Mouse (Mus musculus) hindbrain, embryonic 11.5 days (tissue): ENCODE data around the gene Sema6b. TPM values are rescaled to one million over a fixed set of nuclear protein-coding genes. Genes with fewer than 3 reads are reported as not detected.
A peak's percentile ranks its signal among the peaks of the same experiment; 100 is the strongest.

Source experiments
- ATAC-seq: fragments of 200-750 bp; cut with Nextera tagmentation; 2 replicates; pipeline ENCODE4 v1.8.0; 2017; ENCODE audit warnings: mild to moderate bottlenecking, moderate TSS enrichment, moderate library complexity; ENCODE audit not compliant: low FRiP score
- DNase-seq: peaks from one replicate; pipeline ENCODE4 v3.0.0-alpha.2; 2015; ENCODE audit warnings: low spot score
- H3K27ac ChIP-seq: fragments of 300-500 bp; sonication (generic); 2 replicates; pipeline ENCODE4 v1.5.1; 2014; ENCODE audit warnings: mild to moderate bottlenecking, low read depth, low read length
- H3K27me3 ChIP-seq: fragments of 300-500 bp; sonication (generic); 2 replicates; pipeline ENCODE4 v1.6.1; 2014; ENCODE audit warnings: mild to moderate bottlenecking, low read length, moderate library complexity, mixed read lengths; ENCODE audit not compliant: control insufficient read depth, insufficient read depth
- H3K36me3 ChIP-seq: fragments of 300-500 bp; sonication (generic); 2 replicates; pipeline ENCODE4 v1.6.1; 2014; ENCODE audit warnings: mild to moderate bottlenecking, low read length, moderate library complexity, mixed read lengths; ENCODE audit not compliant: control insufficient read depth, insufficient read depth
- H3K4me1 ChIP-seq: fragments of 300-500 bp; sonication (generic); replicated peaks from 2 replicates; pipeline ENCODE4 v1.6.1; 2014; ENCODE audit warnings: low read length, mixed read lengths; ENCODE audit not compliant: control insufficient read depth, insufficient read depth
- H3K4me2 ChIP-seq: fragments of 300-500 bp; sonication (generic); replicated peaks from 2 replicates; pipeline ENCODE4 v1.6.1; 2014; ENCODE audit warnings: mild to moderate bottlenecking, low read depth, low read length
- H3K4me3 ChIP-seq: fragments of 300-500 bp; sonication (generic); 2 replicates; pipeline ENCODE4 v1.5.1; 2014; ENCODE audit warnings: low read depth, low read length
- H3K9ac ChIP-seq: fragments of 300-500 bp; sonication (generic); 2 replicates; pipeline ENCODE4 v1.6.1; 2014; ENCODE audit warnings: low read depth, low read length
- H3K9me3 ChIP-seq: fragments of 300-500 bp; sonication (generic); 2 replicates; pipeline ENCODE4 v1.6.1; 2016; ENCODE audit warnings: low read length; ENCODE audit not compliant: control insufficient read depth
- WGBS: fragments of 180-500 bp; shearing (Covaris S2); extraction: QIAGEN DNeasy Blood & Tissue Kit; methylation state at CpG from one replicate; pipeline ENCODE4 v1.1.7; 2014; 5-methylcytosine and 5-hydroxymethylcytosine counted together
- polyA plus RNA-seq: library from polyadenylated mRNA; unstranded; fragments of >200 nt; fragmentation: Nextera tagmentation; extraction: Ambion mirVana; gene quantifications from 2 replicates; pipeline ENCODE4 v1.2.1, GENCODE M21; 2014

Sema6b gene
- polyA plus RNA-seq, 1 experiment from 2014 or later: 2.5 TPM

DNA sequence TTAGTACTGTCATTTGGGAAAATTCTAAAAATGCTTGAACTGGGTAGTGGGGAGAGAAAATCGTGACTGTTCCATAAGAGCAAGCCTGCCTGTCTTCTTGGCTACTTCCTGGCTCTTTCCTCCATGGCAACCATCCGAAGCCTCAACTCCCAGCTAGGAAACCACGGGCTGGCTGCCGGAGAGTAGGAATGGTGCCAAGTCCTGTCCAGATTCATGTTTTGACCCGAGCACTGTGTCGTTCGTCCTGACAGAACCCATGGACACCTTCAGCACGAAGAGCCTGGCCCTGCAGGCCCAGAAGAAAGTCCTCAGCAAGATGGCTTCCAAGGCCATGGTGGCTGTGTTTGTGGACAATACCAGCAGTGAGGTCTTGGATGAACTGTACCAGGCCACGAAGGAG is 31.3 kb upstream of the Sema6b start:
- no peak overlapping the region for H3K27ac ChIP-seq
- no peak overlapping the region for H3K4me3 ChIP-seq
- no peaks in the 10 kb centered on the region for H3K9me3 ChIP-seq
- no peak overlapping the region for H3K4me2 ChIP-seq
- no peak overlapping the region for H3K9ac ChIP-seq
- H3K4me1 ChIP-seq: peaks cover 7% of the 10 kb centered on the region; the same call in 1 of the 2 replicates
- H3K36me3 ChIP-seq: no peaks in the 10 kb centered on the region
- DNase-seq: no peak
- ATAC-seq: no peak
- 86% methylated on average over 9 of the region's 9 CpGs for WGBS
- H3K27me3 ChIP-seq: no peaks in the 10 kb centered on the region

DNA sequence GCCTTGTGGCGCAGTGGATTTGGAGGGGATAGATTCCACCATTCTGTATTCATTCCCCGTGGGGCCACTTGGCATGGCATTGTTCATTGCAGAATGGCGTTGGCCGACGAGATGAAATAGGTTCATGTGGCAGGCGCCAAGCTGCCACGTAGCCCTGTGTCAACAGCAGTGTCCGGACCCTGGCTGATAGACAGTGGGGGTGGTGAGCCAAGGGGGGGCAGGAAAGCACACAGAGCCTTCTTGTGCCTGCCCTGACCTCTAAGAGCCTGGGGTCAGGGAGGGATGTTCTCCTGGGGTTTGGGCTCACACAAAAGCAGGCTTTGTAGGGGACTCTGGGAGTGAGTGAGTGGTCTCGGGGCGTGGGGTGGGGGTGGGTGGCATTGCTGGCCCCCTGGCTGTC is 30.5 kb upstream of the Sema6b start:
- 26% methylated on average over 10 of the region's 10 CpGs for WGBS
- H3K9me3 ChIP-seq: no peaks in the 10 kb centered on the region
- no peak overlapping the region for H3K9ac ChIP-seq
- H3K4me1 ChIP-seq: peaks cover 7% of the 10 kb centered on the region; the same call in 1 of the 2 replicates
- H3K27me3 ChIP-seq: no peaks in the 10 kb centered on the region
- H3K4me3 ChIP-seq: no peak overlapping the region
- H3K36me3 ChIP-seq: no peaks in the 10 kb centered on the region
- ATAC-seq (peak; percentile 67), DNase-seq (peak; percentile 47)
- peak overlapping the region; percentile 65 for H3K27ac ChIP-seq
- no peak overlapping the region for H3K4me2 ChIP-seq

DNA sequence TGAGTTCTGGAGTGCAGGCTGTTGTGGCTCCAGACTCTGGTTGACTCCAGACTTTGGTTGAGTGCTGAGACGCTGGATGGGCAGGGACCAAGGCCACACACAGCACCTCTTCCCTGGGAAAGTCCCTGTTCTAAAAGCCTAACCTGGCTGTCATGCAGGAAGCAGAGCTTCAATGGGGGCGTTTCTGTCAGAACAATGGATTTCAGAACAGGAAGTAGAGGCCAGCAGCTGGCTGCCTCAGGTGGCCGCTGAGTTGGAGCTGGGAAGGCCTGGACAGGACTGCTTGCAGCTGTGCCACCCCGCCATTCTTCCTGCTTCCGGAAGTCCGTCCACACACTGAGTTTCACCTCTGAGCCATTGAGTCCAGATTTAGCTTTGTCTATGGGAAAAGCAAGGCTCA is 29.7 kb upstream of the Sema6b start:
- no peak overlapping the region for H3K4me2 ChIP-seq
- no peaks in the 10 kb centered on the region for H3K36me3 ChIP-seq
- WGBS: 62% methylated on average over 6 of the region's 6 CpGs
- H3K9me3 ChIP-seq: no peaks in the 10 kb centered on the region
- H3K4me3 ChIP-seq: no peak overlapping the region
- no peak for ATAC-seq
- DNase-seq: no peak
- no peaks in the 10 kb centered on the region for H3K27me3 ChIP-seq
- 0 out of 2 replicates have a peak overlapping the region, but pooled peaks have one; percentile 19 for H3K9ac ChIP-seq
- H3K27ac ChIP-seq: peak overlapping the region; percentile 65
- H3K4me1 ChIP-seq: peaks cover 7% of the 10 kb centered on the region; the same call in 1 of the 2 replicates

DNA sequence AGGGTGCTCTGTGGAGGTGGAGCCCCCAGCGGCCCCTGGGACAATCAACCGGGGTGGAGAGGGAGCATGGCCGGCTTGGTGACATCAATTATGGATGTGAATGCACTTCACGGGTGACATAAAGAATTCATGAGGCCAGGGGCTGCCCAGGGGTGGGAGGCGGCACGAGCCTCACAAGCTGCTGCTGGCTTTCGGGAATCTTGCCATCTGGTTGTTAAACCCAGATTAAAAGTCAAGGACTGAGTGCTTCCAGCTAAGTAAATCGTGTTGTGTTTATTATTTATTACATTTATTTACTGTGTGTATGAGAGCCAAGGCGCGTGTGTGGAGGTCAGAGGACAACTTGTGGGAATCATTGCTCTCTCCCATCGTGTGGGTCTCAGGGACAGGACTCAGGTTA is 25.5 kb upstream of the Sema6b start:
- Histone ChIP-seq H3K27me3 (0 out of 2 replicates have a peak, but pooled peaks cover 2% of the 10 kb centered on the region), H3K4me2 (no peak overlapping the region), H3K27ac (peak overlapping the region; percentile 14), H3K9ac (no peak overlapping the region), H3K4me1 (peaks cover 12% of the 10 kb centered on the region; the same call in 1 of the 2 replicates), H3K9me3 (no peaks in the 10 kb centered on the region), H3K36me3 (no peaks in the 10 kb centered on the region), H3K4me3 (no peak overlapping the region)
- WGBS: 53% methylated on average over 11 of the region's 11 CpGs
- ATAC-seq: 0 out of 2 replicates have a peak, but pooled peaks have one; percentile 6
- DNase-seq: no peak

- Histone ChIP-seq H3K36me3 (no peaks in the 10 kb centered on the region), H3K4me2 (no peak overlapping the region), H3K4me3 (no peak overlapping the region), H3K9me3 (no peaks in the 10 kb centered on the region), H3K27me3 (0 out of 2 replicates have a peak, but pooled peaks cover 2% of the 10 kb centered on the region), H3K27ac (no peak overlapping the region), H3K4me1 (peaks cover 7% of the 10 kb centered on the region; the same call in 1 of the 2 replicates), H3K9ac (no peak overlapping the region)
- 82% methylated on average over 3 of the region's 3 CpGs for WGBS
- DNase-seq: no peak
- no peak for ATAC-seq
These were observed 24.4 kb upstream of the Sema6b start for GRCm38 (mm10) chr17:56164510-56164909.

- DNase-seq: no peak
- no peak overlapping the region for H3K4me2 ChIP-seq
- no peaks in the 10 kb centered on the region for H3K9me3 ChIP-seq
- H3K4me1 ChIP-seq: peaks cover 7% of the 10 kb centered on the region; the same call in 1 of the 2 replicates
- H3K4me3 ChIP-seq: no peak overlapping the region
- H3K36me3 ChIP-seq: no peaks in the 10 kb centered on the region
- no peak overlapping the region for H3K27ac ChIP-seq
- ATAC-seq: no peak
- H3K27me3 ChIP-seq: 0 out of 2 replicates have a peak, but pooled peaks cover 2% of the 10 kb centered on the region
- 80% methylated on average over 6 of the region's 6 CpGs for WGBS
- H3K9ac ChIP-seq: no peak overlapping the region
These were observed 23.5 kb upstream of the Sema6b start for GRCm38 (mm10) chr17:56163523-56164102.

DNA sequence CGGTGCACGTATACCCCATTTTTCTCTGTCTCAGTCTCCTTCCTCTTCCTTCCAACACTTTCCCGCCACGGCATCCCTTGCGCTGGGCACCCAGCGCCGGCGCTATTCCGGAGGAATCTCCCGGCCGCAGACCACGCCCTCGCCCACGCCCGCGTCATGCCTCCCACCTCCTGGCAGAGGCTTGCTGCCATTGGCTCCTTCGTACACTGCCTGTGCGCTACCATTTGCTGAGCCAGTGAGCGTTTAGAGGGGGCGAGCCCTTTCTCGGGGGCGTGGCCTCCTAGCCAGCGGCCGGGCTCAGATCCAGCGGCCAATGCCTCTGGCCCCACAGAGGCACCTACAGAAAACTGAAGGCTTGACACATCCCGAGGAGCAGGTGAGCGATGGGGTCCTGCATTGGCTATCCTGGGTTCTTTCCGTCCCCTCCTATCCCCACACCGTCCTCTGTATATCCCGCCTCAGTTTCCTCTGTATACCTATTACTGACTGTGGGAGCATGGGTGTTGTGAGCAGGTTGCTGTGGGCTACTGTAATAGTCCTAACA is 22.2 kb upstream of the Sema6b start, which contains the start of gene Tnfaip8l1:
Gene Tnfaip8l1 (plus strand): TSS at position 247 of the 544 bp plus-strand sequence.
- Histone ChIP-seq H3K27ac (no peak within 1 kb of the TSS), H3K4me1 (peaks cover 7% of the 10 kb centered on the region; the same call in 1 of the 2 replicates), H3K9me3 (no peaks in the 10 kb centered on the region), H3K4me3 (peak within 1 kb of the TSS; percentile 40), H3K9ac (peak within 1 kb of the TSS; percentile 56), H3K27me3 (peaks cover 6% of the 10 kb centered on the region), H3K4me2 (peak within 1 kb of the TSS; percentile 49), H3K36me3 (no peaks in the 10 kb centered on the region)
- peak; percentile 95 for ATAC-seq
- peak; percentile 91 for DNase-seq
- WGBS: 1% methylated on average over 30 of the region's 30 CpGs

DNA sequence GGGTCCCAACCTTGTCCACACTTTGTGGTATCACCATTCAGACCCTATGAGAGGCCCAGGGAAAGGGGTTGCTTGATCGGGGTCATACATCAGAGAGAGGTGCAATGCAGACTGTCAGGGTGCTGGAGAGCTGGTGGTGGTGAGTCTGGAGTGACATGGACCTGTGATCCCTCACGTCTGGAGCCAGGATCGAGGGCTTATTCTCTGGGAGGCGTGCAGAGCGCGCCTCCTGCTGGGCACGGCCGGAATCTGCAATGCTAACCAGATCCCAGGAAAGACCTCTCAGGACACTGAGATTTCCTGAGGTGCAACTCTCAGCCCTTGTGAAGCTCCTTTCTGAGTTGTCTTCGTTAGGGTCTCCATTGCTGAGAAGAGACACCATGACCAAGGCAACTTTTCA is 19.6 kb upstream of the Sema6b start:
- Histone ChIP-seq H3K4me3 (no peak overlapping the region), H3K4me1 (peaks cover 7% of the 10 kb centered on the region; the same call in 1 of the 2 replicates), H3K27me3 (peaks cover 6% of the 10 kb centered on the region), H3K9ac (no peak overlapping the region), H3K27ac (no peak overlapping the region), H3K9me3 (no peaks in the 10 kb centered on the region), H3K4me2 (no peak overlapping the region), H3K36me3 (no peaks in the 10 kb centered on the region)
- DNase-seq (peak; percentile 88), ATAC-seq (no peak)
- 2% methylated on average over 9 of the region's 9 CpGs for WGBS

DNA sequence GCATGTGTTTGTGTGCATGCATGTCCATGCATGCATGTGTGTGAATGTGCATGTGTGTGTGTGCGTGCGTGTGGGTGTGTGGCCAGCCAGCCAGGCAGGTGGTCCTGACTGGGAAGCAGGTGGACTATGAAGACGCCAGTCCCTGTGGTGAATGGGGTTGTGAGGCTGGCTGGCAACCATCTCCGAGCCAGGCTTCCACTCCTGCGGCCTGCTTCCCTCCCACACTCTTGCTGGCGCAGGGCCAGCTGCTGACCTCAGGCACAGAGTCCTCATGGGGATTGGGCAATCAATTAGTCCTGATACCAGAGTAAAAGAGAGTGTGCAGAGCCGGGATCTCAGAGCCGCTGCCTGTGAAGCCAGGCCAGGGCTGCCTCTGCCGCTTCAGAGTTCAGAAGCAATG is 13.5 kb upstream of the Sema6b start:
- H3K9me3 ChIP-seq: no peaks in the 10 kb centered on the region
- H3K36me3 ChIP-seq: no peaks in the 10 kb centered on the region
- peaks cover 6% of the 10 kb centered on the region for H3K4me1 ChIP-seq
- H3K4me3 ChIP-seq: no peak overlapping the region
- ATAC-seq (peak; percentile 76), DNase-seq (peak; percentile 79)
- H3K27ac ChIP-seq: no peak overlapping the region
- WGBS: 49% methylated on average over 9 of the region's 9 CpGs
- no peak overlapping the region for H3K4me2 ChIP-seq
- no peak overlapping the region for H3K9ac ChIP-seq
- peaks cover 14% of the 10 kb centered on the region for H3K27me3 ChIP-seq
